Mouse (Mus musculus): ENCODE measurements around the gene Rnls. TPM values are rescaled to one million over a fixed set of nuclear protein-coding genes. Genes with fewer than 3 reads are reported as not detected.
"Not testable (repeated sequence)": the region's sequence is repeated elsewhere in the genome, so short reads cannot be mapped to it uniquely, and the experiment has no call there.

Rnls gene
- 6.0 and 6.5 TPM in 2 replicates for polyA plus RNA-seq (2014; fragmentation: Nextera tagmentation; extraction: Ambion mirVana)

GRCm38 (mm10) chr19:33391651-33392382, at the start of gene Rnls:
TSS of gene Rnls (minus strand) at chr19:33392295.
- Histone ChIP-seq H3K4me1 (replicated peaks; ENCODE audit: control insufficient read depth, insufficient read depth, low read length) (no peaks in the 10 kb centered on the region), H3K36me3 (ENCODE audit: control insufficient read depth, insufficient read depth, low read length) (no peaks in the 10 kb centered on the region), H3K27ac (ENCODE audit: low read depth, low read length) (peak within 1 kb of the TSS; percentile 66), H3K4me2 (ENCODE audit: low read depth, low read length, severe bottlenecking) (peak within 1 kb of the TSS; percentile 73), H3K9ac (ENCODE audit: low read length) (peak within 1 kb of the TSS; percentile 86), H3K27me3 (ENCODE audit: control insufficient read depth, insufficient read depth, low read length) (no peaks in the 10 kb centered on the region), H3K4me3 (ENCODE audit: low read depth, low read length) (peak within 1 kb of the TSS; percentile 52), H3K9me3 (ENCODE audit: control insufficient read depth, low read length) (no peaks in the 10 kb centered on the region)
- ATAC-seq (replicated peaks; ENCODE audit: low FRiP score) (peak; percentile 99), DNase-seq (ENCODE audit: low spot score) (peak; percentile 91)
- 1% methylated on average over 48 of the region's 48 CpGs for WGBS

- Histone ChIP-seq H3K9ac (ENCODE audit: low read length) (no peak overlapping the region), H3K27ac (ENCODE audit: low read depth, low read length) (no peak overlapping the region), H3K36me3 (ENCODE audit: control insufficient read depth, insufficient read depth, low read length) (no peaks in the 10 kb centered on the region), H3K4me3 (ENCODE audit: low read depth, low read length) (no peak overlapping the region), H3K9me3 (ENCODE audit: control insufficient read depth, low read length) (no peaks in the 10 kb centered on the region), H3K4me2 (ENCODE audit: low read depth, low read length, severe bottlenecking) (no peak overlapping the region), H3K4me1 (replicated peaks; ENCODE audit: control insufficient read depth, insufficient read depth, low read length) (no peaks in the 10 kb centered on the region), H3K27me3 (ENCODE audit: control insufficient read depth, insufficient read depth, low read length) (no peaks in the 10 kb centered on the region)
- DNase-seq (ENCODE audit: low spot score) = no peak
- no peak for ATAC-seq (replicated peaks; ENCODE audit: low FRiP score)
- WGBS = 67% methylated on average over 2 of the region's 2 CpGs
These were observed 37.4 kb upstream of the Rnls start for GRCm38 (mm10) chr19:33429457-33429856.

- 92% methylated on average over 9 of the region's 9 CpGs for WGBS
- DNase-seq (ENCODE audit: low spot score); H3K9me3 ChIP-seq (ENCODE audit: control insufficient read depth, low read length); H3K4me1 ChIP-seq (replicated peaks; ENCODE audit: control insufficient read depth, insufficient read depth, low read length); H3K27me3 ChIP-seq (ENCODE audit: control insufficient read depth, insufficient read depth, low read length); H3K27ac ChIP-seq (ENCODE audit: low read depth, low read length); H3K36me3 ChIP-seq (ENCODE audit: control insufficient read depth, insufficient read depth, low read length); H3K4me2 ChIP-seq (ENCODE audit: low read depth, low read length, severe bottlenecking); ATAC-seq (replicated peaks; ENCODE audit: low FRiP score); H3K4me3 ChIP-seq (ENCODE audit: low read depth, low read length); H3K9ac ChIP-seq (ENCODE audit: low read length): not testable (repeated sequence)
These were observed 27.3 kb upstream of the Rnls start for GRCm38 (mm10) chr19:33419368-33419767.

GRCm38 (mm10) chr19:33380825-33381224, 11.3 kb downstream of the Rnls start:
- H3K27me3 ChIP-seq (ENCODE audit: control insufficient read depth, insufficient read depth, low read length) = no peaks in the 10 kb centered on the region
- H3K4me1 ChIP-seq (replicated peaks; ENCODE audit: control insufficient read depth, insufficient read depth, low read length) = no peaks in the 10 kb centered on the region
- no peak overlapping the region for H3K9ac ChIP-seq (ENCODE audit: low read length)
- no peaks in the 10 kb centered on the region for H3K9me3 ChIP-seq (ENCODE audit: control insufficient read depth, low read length)
- no peak for DNase-seq (ENCODE audit: low spot score)
- WGBS = 76% methylated on average over 2 of the region's 2 CpGs
- no peak for ATAC-seq (replicated peaks; ENCODE audit: low FRiP score)
- H3K4me2 ChIP-seq (ENCODE audit: low read depth, low read length, severe bottlenecking) = no peak overlapping the region
- H3K4me3 ChIP-seq (ENCODE audit: low read depth, low read length) = no peak overlapping the region
- no peaks in the 10 kb centered on the region for H3K36me3 ChIP-seq (ENCODE audit: control insufficient read depth, insufficient read depth, low read length)
- no peak overlapping the region for H3K27ac ChIP-seq (ENCODE audit: low read depth, low read length)

- Histone ChIP-seq H3K9ac (ENCODE audit: low read length) (no peak overlapping the region), H3K4me3 (ENCODE audit: low read depth, low read length) (no peak overlapping the region), H3K4me2 (ENCODE audit: low read depth, low read length, severe bottlenecking) (no peak overlapping the region), H3K4me1 (replicated peaks; ENCODE audit: control insufficient read depth, insufficient read depth, low read length) (no peaks in the 10 kb centered on the region), H3K9me3 (ENCODE audit: control insufficient read depth, low read length) (no peaks in the 10 kb centered on the region), H3K36me3 (ENCODE audit: control insufficient read depth, insufficient read depth, low read length) (no peaks in the 10 kb centered on the region), H3K27me3 (ENCODE audit: control insufficient read depth, insufficient read depth, low read length) (no peaks in the 10 kb centered on the region), H3K27ac (ENCODE audit: low read depth, low read length) (no peak overlapping the region)
- peak; percentile 58; the same call in 1 of the 2 replicates for ATAC-seq (replicated peaks; ENCODE audit: low FRiP score)
- no peak for DNase-seq (ENCODE audit: low spot score)
- 21% methylated on average over 3 of the region's 3 CpGs for WGBS
These were observed 11.7 kb downstream of the Rnls start for GRCm38 (mm10) chr19:33380386-33380785.

GRCm38 (mm10) chr19:33368808-33369207, 23.3 kb downstream of the Rnls start:
- DNase-seq (ENCODE audit: low spot score) (no peak), ATAC-seq (replicated peaks; ENCODE audit: low FRiP score) (no peak)
- Histone ChIP-seq H3K9ac (ENCODE audit: low read length) (no peak overlapping the region), H3K4me3 (ENCODE audit: low read depth, low read length) (no peak overlapping the region), H3K9me3 (ENCODE audit: control insufficient read depth, low read length) (no peaks in the 10 kb centered on the region), H3K27me3 (ENCODE audit: control insufficient read depth, insufficient read depth, low read length) (no peaks in the 10 kb centered on the region), H3K4me1 (replicated peaks; ENCODE audit: control insufficient read depth, insufficient read depth, low read length) (no peaks in the 10 kb centered on the region), H3K36me3 (ENCODE audit: control insufficient read depth, insufficient read depth, low read length) (no peaks in the 10 kb centered on the region), H3K4me2 (ENCODE audit: low read depth, low read length, severe bottlenecking) (no peak overlapping the region), H3K27ac (ENCODE audit: low read depth, low read length) (no peak overlapping the region)
- WGBS = 71% methylated on average over 2 of the region's 2 CpGs

- H3K4me1 ChIP-seq (replicated peaks; ENCODE audit: control insufficient read depth, insufficient read depth, low read length) = no peaks in the 10 kb centered on the region
- no peak overlapping the region for H3K27ac ChIP-seq (ENCODE audit: low read depth, low read length)
- no peaks in the 10 kb centered on the region for H3K27me3 ChIP-seq (ENCODE audit: control insufficient read depth, insufficient read depth, low read length)
- ATAC-seq (replicated peaks; ENCODE audit: low FRiP score) (peak; percentile 89), DNase-seq (ENCODE audit: low spot score) (peak; percentile 80)
- H3K4me3 ChIP-seq (ENCODE audit: low read depth, low read length) = no peak overlapping the region
- H3K9me3 ChIP-seq (ENCODE audit: control insufficient read depth, low read length) = no peaks in the 10 kb centered on the region
- H3K36me3 ChIP-seq (ENCODE audit: control insufficient read depth, insufficient read depth, low read length) = no peaks in the 10 kb centered on the region
- no peak overlapping the region for H3K9ac ChIP-seq (ENCODE audit: low read length)
- H3K4me2 ChIP-seq (ENCODE audit: low read depth, low read length, severe bottlenecking) = no peak overlapping the region
- WGBS = 16% methylated on average over 3 of the region's 3 CpGs
These were observed 25.4 kb downstream of the Rnls start for GRCm38 (mm10) chr19:33366661-33367060.

GRCm38 (mm10) chr19:33357019-33357418, 35.1 kb downstream of the Rnls start:
- H3K4me1 ChIP-seq (replicated peaks; ENCODE audit: control insufficient read depth, insufficient read depth, low read length) = no peaks in the 10 kb centered on the region
- no peaks in the 10 kb centered on the region for H3K9me3 ChIP-seq (ENCODE audit: control insufficient read depth, low read length)
- H3K4me2 ChIP-seq (ENCODE audit: low read depth, low read length, severe bottlenecking) = no peak overlapping the region
- DNase-seq (ENCODE audit: low spot score) (no peak), ATAC-seq (replicated peaks; ENCODE audit: low FRiP score) (no peak)
- H3K4me3 ChIP-seq (ENCODE audit: low read depth, low read length) = no peak overlapping the region
- H3K36me3 ChIP-seq (ENCODE audit: control insufficient read depth, insufficient read depth, low read length) = no peaks in the 10 kb centered on the region
- no peaks in the 10 kb centered on the region for H3K27me3 ChIP-seq (ENCODE audit: control insufficient read depth, insufficient read depth, low read length)
- H3K27ac ChIP-seq (ENCODE audit: low read depth, low read length) = no peak overlapping the region
- H3K9ac ChIP-seq (ENCODE audit: low read length) = no peak overlapping the region
- WGBS = 67% methylated on average over 3 of the region's 3 CpGs

- Histone ChIP-seq H3K4me1 (replicated peaks; ENCODE audit: control insufficient read depth, insufficient read depth, low read length) (no peaks in the 10 kb centered on the region), H3K9ac (ENCODE audit: low read length) (no peak overlapping the region), H3K27me3 (ENCODE audit: control insufficient read depth, insufficient read depth, low read length) (no peaks in the 10 kb centered on the region), H3K27ac (ENCODE audit: low read depth, low read length) (no peak overlapping the region), H3K9me3 (ENCODE audit: control insufficient read depth, low read length) (no peaks in the 10 kb centered on the region), H3K36me3 (ENCODE audit: control insufficient read depth, insufficient read depth, low read length) (no peaks in the 10 kb centered on the region), H3K4me2 (ENCODE audit: low read depth, low read length, severe bottlenecking) (no peak overlapping the region), H3K4me3 (ENCODE audit: low read depth, low read length) (no peak overlapping the region)
- no peak for DNase-seq (ENCODE audit: low spot score)
- 98% methylated on average over 1 of the region's 1 CpGs for WGBS
- no peak for ATAC-seq (replicated peaks; ENCODE audit: low FRiP score)
These were observed 52.0 kb downstream of the Rnls start for GRCm38 (mm10) chr19:33340119-33340518.

Measured in forebrain, embryonic 11.5 days (tissue).